Mouse (Mus musculus) left cerebral cortex, postnatal 14 days (tissue): Measurements from ENCODE around the gene Arhgap33. TPM values are rescaled to one million over a fixed set of nuclear protein-coding genes. Genes with fewer than 3 reads are reported as not detected.
A peak's percentile ranks its signal among the peaks of the same experiment; 100 is the strongest.
"Not testable (repeated sequence)": the region's sequence is repeated elsewhere in the genome, so short reads cannot be mapped to it uniquely, and the experiment has no call there.

Source experiments
- DNase-seq, 2 experiments: peaks; one replicate each; pipeline ENCODE4 v3.0.0; 2021 to 2022; ENCODE audit warnings: low spot score in 2 of 2, mixed read lengths in 1 of 2
- intact Hi-C: fragments of 180-260 bp; cut with DNase I; formaldehyde crosslinking; loops from one replicate; pipeline ENCODE4 v1.15.1; 2025
- microRNA-seq, 2 experiments: library from miRNA; unstranded; fragments of <30 nt; microRNA quantifications; one replicate each; pipeline ENCODE4 v1.2.0; 2022
- total RNA-seq, 2 experiments: library from RNA; stranded (reverse); gene quantifications; 2 replicates each; pipeline ENCODE4 v1.2.3; 2021

Arhgap33 gene
- total RNA-seq, 2 experiments from 2014 or later, result 233 to 246 TPM

GRCm38 (mm10) chr7:30518325-30518724 is 16.5 kb downstream of the Arhgap33 start:
- DNase-seq, result no peak
- intact Hi-C loops, result no loop called here

GRCm38 (mm10) chr7:30515003-30515760 is 19.7 kb downstream of the Arhgap33 start:
- no peak for DNase-seq
- intact Hi-C loops, result no loop called here

GRCm38 (mm10) chr7:30508061-30508460 is 26.8 kb downstream of the Arhgap33 start:
- no peak for DNase-seq

GRCm38 (mm10) chr7:30501159-30501558 is 33.7 kb downstream of the Arhgap33 start:
- DNase-seq, intact Hi-C loops: not testable (repeated sequence)

More at GRCm38 (mm10) chr7:30508061-30508460, 26.8 kb downstream of the Arhgap33 start:
- intact Hi-C loops, result no loop called here

GRCm38 (mm10) chr7:30495506-30496042 is 39.3 kb downstream of the Arhgap33 start:
- intact Hi-C loops, DNase-seq: not testable (repeated sequence)

- intact Hi-C loops, result loop anchor here (5.0 kb wide), 2 partner anchors 51 to 59 kb away; partner anchors contain the start of genes Hspb6 and Proser3
- DNase-seq, result no peak
Observed at GRCm38 (mm10) chr7:30493401-30493931, 41.4 kb downstream of the Arhgap33 start, which contains the start of gene Prodh2. Gene Prodh2, plus strand, starts transcription at chr7:30493622.

GRCm38 (mm10) chr7:30492765-30493164 is 42.1 kb downstream of the Arhgap33 start:
- intact Hi-C loops, result loop anchor here (5.0 kb wide), 2 partner anchors 50 to 60 kb away; partner anchors contain the start of genes Hspb6 and Proser3
- DNase-seq, result peak; percentile 76 to 86

GRCm38 (mm10) chr7:30490957-30491307 is 43.9 kb downstream of the Arhgap33 start:
- no peak for DNase-seq
- intact Hi-C loops, result loop anchor here (5.0 kb wide), 2 partner anchors 49 to 61 kb away; partner anchors contain the start of genes Hspb6 and Proser3

GRCm38 (mm10) chr7:30490251-30490956 is 44.5 kb downstream of the Arhgap33 start:
- intact Hi-C loops, result loop anchor here (5.0 kb wide), 2 partner anchors 48 to 62 kb away; partner anchors contain the start of genes Hspb6 and Proser3
- peak; percentile 52 to 68 for DNase-seq

- DNase-seq, result no peak
- intact Hi-C loops, result no loop called here
Observed at GRCm38 (mm10) chr7:30484250-30484649, 50.6 kb downstream of the Arhgap33 start.

- DNase-seq, result peak; percentile 56 to 69
- intact Hi-C loops, result no loop called here
Observed at GRCm38 (mm10) chr7:30477415-30478381, 57.2 kb downstream of the Arhgap33 start.

GRCm38 (mm10) chr7:30476136-30476535 is 58.7 kb downstream of the Arhgap33 start:
- intact Hi-C loops, DNase-seq: not testable (repeated sequence)

GRCm38 (mm10) chr7:30474999-30475398 is 59.9 kb downstream of the Arhgap33 start:
- no peak for DNase-seq
- intact Hi-C loops, result no loop called here

- intact Hi-C loops, result loop anchor here (2.0 kb wide), 1 partner anchor 32 kb away; no protein-coding TSS in a partner anchor
- DNase-seq, result peak; percentile 58 to 61
Observed at GRCm38 (mm10) chr7:30472411-30472810, 62.4 kb downstream of the Arhgap33 start.

Small RNAs within 50 kb of the gene (microRNA-seq; reads per million reads assigned to microRNA genes)
- gene Gm38670, result 0 to 1.3 reads per million in 2 experiments

Other genes starting within 250 kb of the Arhgap33 start
- gene Clip3, start 243.3 kb downstream of the Arhgap33 start, total RNA-seq, result 100 to 1,000 TPM; 499 to 503 TPM
- 10 to 100 TPM; 53.4 to 55.3 TPM for gene Alkbh6, start 226.3 kb downstream of the Arhgap33 start, total RNA-seq
- gene Syne4, start 220.3 kb downstream of the Arhgap33 start, total RNA-seq, result 1 to 10 TPM; 6.9 to 8.2 TPM
- gene E130208F15Rik, start 213.3 kb downstream of the Arhgap33 start, total RNA-seq, result under 1 TPM; 0.40 to 0.44 TPM
- gene Sdhaf1, start 211.2 kb downstream of the Arhgap33 start, total RNA-seq, result 10 to 100 TPM in 1 of 2 experiments, 1 to 10 TPM in 1; 7.3 to 10.2 TPM
- gene Lrfn3, start 172.3 kb downstream of the Arhgap33 start, total RNA-seq, result 10 to 100 TPM; 39.1 to 42.5 TPM
- 10 to 100 TPM; 24.9 to 26.1 TPM for gene Tyrobp, start 121.3 kb downstream of the Arhgap33 start, total RNA-seq
- gene Hcst, start 115.2 kb downstream of the Arhgap33 start, total RNA-seq, result 1 to 10 TPM in 1 of 2 experiments, not detected in 1; 2.6 TPM
- gene Nfkbid, start 113.3 kb downstream of the Arhgap33 start, total RNA-seq, result 1 to 10 TPM; 2.8 to 4.2 TPM
- gene Aplp1, start 89.5 kb downstream of the Arhgap33 start, total RNA-seq, result 1,000 to 10,000 TPM; 1,098 to 1,148 TPM
- gene Kirrel2, start 77.4 kb downstream of the Arhgap33 start, total RNA-seq, result 1 to 10 TPM; 6.1 to 8.0 TPM
- gene Nphs1, start 76.7 kb downstream of the Arhgap33 start, total RNA-seq, result under 1 TPM; 0.35 to 0.53 TPM
- gene Prodh2, start 41.4 kb downstream of the Arhgap33 start, total RNA-seq, result not detected
- gene Hspb6, start 17.1 kb upstream of the Arhgap33 start, total RNA-seq, result 10 to 100 TPM in 1 of 2 experiments, 1 to 10 TPM in 1; 5.3 to 10.8 TPM
- 1 to 10 TPM; 2.7 to 3.8 TPM for gene Proser3, start 17.2 kb upstream of the Arhgap33 start, total RNA-seq
- 10 to 100 TPM; 37.5 to 39.0 TPM for gene Lin37, start 24.8 kb upstream of the Arhgap33 start, total RNA-seq
- gene U2af1l4, start 28.2 kb upstream of the Arhgap33 start, total RNA-seq, result 10 to 100 TPM; 60.2 to 61.4 TPM
- 1 to 10 TPM; 3.8 to 4.6 TPM for gene Gm49396, start 28.3 kb upstream of the Arhgap33 start, total RNA-seq
- 10 to 100 TPM; 81.0 to 81.3 TPM for gene Psenen, start 28.6 kb upstream of the Arhgap33 start, total RNA-seq
- 1 to 10 TPM; 1.1 to 1.6 TPM for gene Igflr1, start 30.4 kb upstream of the Arhgap33 start, total RNA-seq
- 10 to 100 TPM; 48.5 to 49.0 TPM for gene Kmt2b, start 53.7 kb upstream of the Arhgap33 start, total RNA-seq
- not detected for gene Zbtb32, start 63.8 kb upstream of the Arhgap33 start, total RNA-seq
- gene Upk1a, start 77.8 kb upstream of the Arhgap33 start, total RNA-seq, result under 1 TPM; 0.32 to 0.48 TPM
- gene Cox6b1, start 91.1 kb upstream of the Arhgap33 start, total RNA-seq, result 100 to 1,000 TPM; 783 to 807 TPM
- not detected for gene Etv2, start 100.8 kb upstream of the Arhgap33 start, total RNA-seq
- gene Rbm42, start 115.3 kb upstream of the Arhgap33 start, total RNA-seq, result 10 to 100 TPM; 67.9 to 69.0 TPM
- 1 to 10 TPM; 5.9 to 6.5 TPM for gene Haus5, start 129.9 kb upstream of the Arhgap33 start, total RNA-seq
- gene Pmis2, start 136.5 kb upstream of the Arhgap33 start, total RNA-seq, result not detected
- not detected for gene 2200002J24Rik, start 163.9 kb upstream of the Arhgap33 start, total RNA-seq
- 1 to 10 TPM in 1 of 2 experiments, under 1 TPM in 1; 0.78 to 1.0 TPM for gene Atp4a, start 177.1 kb upstream of the Arhgap33 start, total RNA-seq
- gene Tmem147, start 194.5 kb upstream of the Arhgap33 start, total RNA-seq, result 100 to 1,000 TPM; 137 TPM
- not detected for gene Gapdhs, start 208.6 kb upstream of the Arhgap33 start, total RNA-seq
- 10 to 100 TPM in 1 of 2 experiments, 1 to 10 TPM in 1; 5.5 to 10.0 TPM for gene Sbsn, start 216.4 kb upstream of the Arhgap33 start, total RNA-seq
- 1 to 10 TPM; 3.6 to 4.2 TPM for gene Dmkn, start 228.7 kb upstream of the Arhgap33 start, total RNA-seq